24 mouse cellular contexts compared by ENCODE assay signal in genomic region chr16:31993195-31993594, GRCm38 (mm10). TPM values are rescaled to one million over a fixed set of nuclear protein-coding genes. Genes with fewer than 3 reads are reported as not detected.
A peak's percentile ranks its signal among the peaks of the same experiment; 100 is the strongest.
DNase-seq lines count a peak whose midpoint lies in the region; ATAC-seq and TF ChIP-seq lines count a peak whose summit lies in the region.
"Had no signal": no experiment of that assay in that cellular context is flagged by ENCODE, and none has a peak within 500 bp of the region (broad histone marks: within the 10 kb centered on the region; RNA-seq: fewer than 3 reads in every experiment).

No protein-coding gene starts in this region.

- 0 out of 2 replicates have a peak overlapping the region, but pooled peaks have one; percentile 11 for H3K27ac ChIP-seq in kidney, adult 2 months (ENCODE audit: insufficient read depth, low read depth, low read length)
- peak overlapping the region; percentile 78 for H3K27ac ChIP-seq in liver, adult 2 months (replicated peaks; ENCODE audit: insufficient read depth, low read depth, low read length)
- H3K27ac ChIP-seq in liver, embryonic 11.5 days (ENCODE audit: low read depth, low read length), result no peak overlapping the region
- H3K27ac ChIP-seq: embryonic facial prominence, embryonic 15.5 days; forebrain, embryonic 15.5 days; heart, embryonic 10.5 days; hindbrain, embryonic 13.5 days; hindbrain, postnatal 0 days had no signal

- H3K9ac ChIP-seq in liver, adult 2 months (ENCODE audit: low read depth, low read length), result no peak overlapping the region
- H3K9ac ChIP-seq in liver, embryonic 11.5 days (ENCODE audit: low read depth, low read length), result no peak overlapping the region
- H3K9ac ChIP-seq: embryonic facial prominence, embryonic 15.5 days; forebrain, embryonic 15.5 days; hindbrain, embryonic 13.5 days had no signal

- no peak overlapping the region for H3K4me3 ChIP-seq in kidney, adult 2 months (ENCODE audit: insufficient read depth, low read depth, low read length)
- no peak overlapping the region for H3K4me3 ChIP-seq in liver, adult 2 months (ENCODE audit: insufficient read depth, low read depth, low read length)
- no peak overlapping the region for H3K4me3 ChIP-seq in liver, embryonic 11.5 days (ENCODE audit: low read depth, low read length)
- H3K4me3 ChIP-seq: embryonic facial prominence, embryonic 15.5 days; forebrain, embryonic 15.5 days; heart, embryonic 10.5 days; hindbrain, embryonic 13.5 days had no signal

- H3K36me3 ChIP-seq in kidney, adult 2 months (ENCODE audit: control insufficient read depth, insufficient read depth, low read length), result peaks cover 1% of the 10 kb centered on the region; the same call in 1 of the 2 replicates
- peaks cover 11% of the 10 kb centered on the region for H3K36me3 ChIP-seq in liver, adult 2 months (ENCODE audit: control insufficient read depth, insufficient read depth, low read length)
- H3K36me3 ChIP-seq in liver, embryonic 11.5 days (ENCODE audit: control insufficient read depth, insufficient read depth, low read length), result peaks cover 25% of the 10 kb centered on the region

- no peaks in the 10 kb centered on the region for H3K9me3 ChIP-seq in liver, embryonic 11.5 days (ENCODE audit: control insufficient read depth, low read length)
- H3K9me3 ChIP-seq: embryonic facial prominence, embryonic 15.5 days; forebrain, embryonic 15.5 days; G1E; heart, embryonic 10.5 days; hindbrain, embryonic 13.5 days had no signal

- no peak for TF ChIP-seq CTCF in kidney, adult 2 months (conservative IDR thresholded peaks at IDR 0.05; ENCODE audit: insufficient read depth, insufficient read length, low read depth, low read length)
- no peak for TF ChIP-seq CTCF in liver, adult 2 months (IDR thresholded peaks at IDR 0.05; ENCODE audit: low read depth, low read length)

- DNase-seq in adrenal gland, adult 2 months, result peak; percentile 18
- DNase-seq in adrenal gland, adult 8-10 months, result no peak
- peak; percentile 46 for DNase-seq in kidney, adult 2 months
- DNase-seq in kidney, adult 18-20 months, result no peak
- peak; percentile 90 for DNase-seq in liver, adult 2 months (ENCODE audit: extremely low read depth, low read depth, low spot score)
- DNase-seq in liver, embryonic 11.5 days (ENCODE audit: low spot score), result no peak
- DNase-seq in cerebellum, adult 8-10 months, result no peak
- DNase-seq: adrenal gland, postnatal 25 days; B cell, adult 2 months; cerebellum, adult 2 months; cerebellum, postnatal 14 days; embryo, embryonic 11 days; gastrocnemius, postnatal 36 days; heart, adult 18-20 months; heart, postnatal 10 days had no signal

- no peak for ATAC-seq in liver, embryonic 11.5 days (replicated peaks; ENCODE audit: low FRiP score)
- ATAC-seq: CD4-positive, CD25-positive, alpha-beta regulatory T cell, adult 4 months; forebrain, embryonic 15.5 days; hindbrain, postnatal 0 days had no signal

- H3K4me1 ChIP-seq in kidney, adult 2 months (ENCODE audit: control insufficient read depth, insufficient read depth, low read length), result peaks cover 7% of the 10 kb centered on the region
- peaks cover 21% of the 10 kb centered on the region for H3K4me1 ChIP-seq in liver, adult 2 months (ENCODE audit: control insufficient read depth, insufficient read depth, low read length)
- H3K4me1 ChIP-seq in liver, embryonic 11.5 days (replicated peaks; ENCODE audit: control insufficient read depth, insufficient read depth, low read length), result no peaks in the 10 kb centered on the region
- H3K4me1 ChIP-seq: embryonic facial prominence, embryonic 15.5 days; forebrain, embryonic 15.5 days; heart, embryonic 10.5 days; hindbrain, embryonic 13.5 days had no signal

- WGBS in kidney, adult 2 months, result 65% methylated on average over 4 of the region's 4 CpGs
- 28% methylated on average over 4 of the region's 4 CpGs for WGBS in liver, adult 2 months
- WGBS in liver, embryonic 11.5 days, result 95% methylated on average over 4 of the region's 4 CpGs

- H3K4me2 ChIP-seq in liver, embryonic 11.5 days, result no peak overlapping the region
- H3K4me2 ChIP-seq: embryonic facial prominence, embryonic 15.5 days; forebrain, embryonic 15.5 days; hindbrain, embryonic 13.5 days had no signal

- no peak for TF ChIP-seq POLR2A in kidney, adult 2 months (IDR thresholded peaks at IDR 0.05; ENCODE audit: low read depth, low read length)
- no peak for TF ChIP-seq POLR2A in liver, adult 2 months (IDR thresholded peaks at IDR 0.05; ENCODE audit: extremely low read depth, insufficient read depth, low read length)

- H3K79me2 ChIP-seq in liver, adult 2 months (ENCODE audit: control insufficient read depth, insufficient read depth, low read length), result peaks cover 10% of the 10 kb centered on the region; the same call in 1 of the 2 replicates

- H3K27me3 ChIP-seq in kidney, adult 2 months (replicated peaks; ENCODE audit: control insufficient read depth, insufficient read depth, low read length), result no peaks in the 10 kb centered on the region
- H3K27me3 ChIP-seq in liver, adult 2 months (ENCODE audit: control insufficient read depth, insufficient read depth, low read length), result no peaks in the 10 kb centered on the region
- no peaks in the 10 kb centered on the region for H3K27me3 ChIP-seq in liver, embryonic 11.5 days (replicated peaks; ENCODE audit: control insufficient read depth, insufficient read depth, low read length)
- H3K27me3 ChIP-seq: embryonic facial prominence, embryonic 15.5 days; forebrain, embryonic 15.5 days; hindbrain, embryonic 13.5 days had no signal

RNA-seq across cellular contexts. Expression of gene Senp5, which starts 9.9 kb away (rescaled TPM):
- 10 to 100 TPM; 19.1 to 26.3 TPM for total RNA-seq in adrenal gland, adult 2 months (2021)
- 1.6 and 1.7 TPM in 2 replicates for polyA plus RNA-seq in adrenal gland, adult 2 months (2012; rRNA removed)
- total RNA-seq in adrenal gland, adult 8-10 months (2022), result 10 to 100 TPM; 23.8 to 28.2 (median 25.8) TPM
- polyA plus RNA-seq in kidney, adult 2 months (2012; rRNA removed), result 4.4 and 5.5 TPM in 2 replicates
- total RNA-seq in liver, adult 2 months (2014; rRNA removed), result 10.8 and 12.8 TPM in 2 replicates
- 3.6 and 3.7 TPM in 2 replicates for polyA plus RNA-seq in liver, adult 2 months (2012; rRNA removed)
- polyA plus RNA-seq in liver, embryonic 11.5 days (2014; fragmentation: Nextera tagmentation; extraction: Ambion mirVana), result 13.0 and 13.1 TPM in 2 replicates

RNA-seq across cellular contexts. Expression of gene Ncbp2, which starts 44.9 kb away (rescaled TPM):
- 10 to 100 TPM; 45.1 to 54.0 TPM for total RNA-seq in adrenal gland, adult 2 months (2021)
- polyA plus RNA-seq in adrenal gland, adult 2 months (2012; rRNA removed), result 2.3 and 6.0 TPM in 2 replicates
- total RNA-seq in adrenal gland, adult 8-10 months (2022), result 10 to 100 TPM; 54.1 to 65.4 (median 62.4) TPM
- 10.9 and 28.9 TPM in 2 replicates for polyA plus RNA-seq in kidney, adult 2 months (2012; rRNA removed)
- total RNA-seq in liver, adult 2 months (2014; rRNA removed), result 8.4 and 10.5 TPM in 2 replicates
- 6.9 and 8.4 TPM in 2 replicates for polyA plus RNA-seq in liver, adult 2 months (2012; rRNA removed)
- polyA plus RNA-seq in liver, embryonic 11.5 days (2014; fragmentation: Nextera tagmentation; extraction: Ambion mirVana), result 93.0 and 93.5 TPM in 2 replicates

RNA-seq across cellular contexts. Expression of gene 0610012G03Rik, which starts 44.9 kb away (rescaled TPM):
- 10 to 100 TPM; 40.5 to 47.4 TPM for total RNA-seq in adrenal gland, adult 2 months (2021)
- polyA plus RNA-seq in adrenal gland, adult 2 months (2012; rRNA removed), result 143 and 164 TPM in 2 replicates
- total RNA-seq in adrenal gland, adult 8-10 months (2022), result 10 to 100 TPM; 29.1 to 39.8 (median 35.2) TPM
- polyA plus RNA-seq in kidney, adult 2 months (2012; rRNA removed), result 96.7 and 122 TPM in 2 replicates
- total RNA-seq in liver, adult 2 months (2014; rRNA removed), result 25.3 and 34.6 TPM in 2 replicates
- 61.1 and 63.2 TPM in 2 replicates for polyA plus RNA-seq in liver, adult 2 months (2012; rRNA removed)
- 86.1 and 93.7 TPM in 2 replicates for polyA plus RNA-seq in liver, embryonic 11.5 days (2014; fragmentation: Nextera tagmentation; extraction: Ambion mirVana)

RNA-seq across cellular contexts. Expression of gene Pigz, which starts 59.5 kb away (rescaled TPM):
- total RNA-seq in adrenal gland, adult 2 months (2021), result 1 to 10 TPM in 1 of 2 experiments, under 1 TPM in 1; 0.35 to 1.3 TPM
- polyA plus RNA-seq in adrenal gland, adult 2 months (2012; rRNA removed), result 0.71 and 1.3 TPM in 2 replicates
- 1 to 10 TPM in 2 of 4 experiments, under 1 TPM in 2; 0.66 to 2.1 (median 1.2) TPM for total RNA-seq in adrenal gland, adult 8-10 months (2022)
- 2.0 and 2.2 TPM in 2 replicates for polyA plus RNA-seq in kidney, adult 2 months (2012; rRNA removed)
- 0.18 and 0.47 TPM in 2 replicates for total RNA-seq in liver, adult 2 months (2014; rRNA removed)
- polyA plus RNA-seq in liver, adult 2 months (2012; rRNA removed), result 0.15 and 0.33 TPM in 2 replicates
- polyA plus RNA-seq in liver, embryonic 11.5 days (2014; fragmentation: Nextera tagmentation; extraction: Ambion mirVana), result 0.38 and 0.75 TPM in 2 replicates
- total RNA-seq: adrenal gland, postnatal 25 days; common myeloid progenitor, adult 5-6 weeks; hematopoietic stem cell, adult 5-6 weeks had no signal
- polyA plus RNA-seq: G1E had no signal

Comparison
In these comparisons a context has a peak if more than half of its experiments do, and no peak if none do; other contexts are left out.
1. DNase-seq: peak in adrenal gland, adult 2 months (single experiment), kidney, adult 2 months (single experiment) and liver, adult 2 months (single experiment); none in adrenal gland, adult 8-10 months (single experiment), kidney, adult 18-20 months (single experiment), liver, embryonic 11.5 days (single experiment) and cerebellum, adult 8-10 months (single experiment).